Mouse (Mus musculus) liver, adult 2 months (tissue): ENCODE measurements around the gene Acvr1b.

Source experiments
- CTCF ChIP-seq: fragments of 200-500 bp; IDR thresholded peaks from 2 replicates; pipeline ENCODE4 v1.5.1; 2011; ENCODE audit warnings: low read depth, low read length, control low read depth
- POLR2A ChIP-seq: fragments of 200-500 bp; IDR thresholded peaks from 2 replicates; pipeline ENCODE4 v1.6.1; 2011; ENCODE audit warnings: low read length, control low read depth; ENCODE audit not compliant: insufficient read depth; ENCODE audit errors: extremely low read depth

GRCm38 (mm10) chr15:101185549-101185948, 11.7 kb downstream of the Acvr1b start:
- 0 out of 2 replicates have a peak, but pooled peaks have one; percentile 5 for TF ChIP-seq CTCF
- no peak for TF ChIP-seq POLR2A
